Mouse (Mus musculus): ENCODE results near the gene Tsen54.

Tsen54 gene

DNA sequence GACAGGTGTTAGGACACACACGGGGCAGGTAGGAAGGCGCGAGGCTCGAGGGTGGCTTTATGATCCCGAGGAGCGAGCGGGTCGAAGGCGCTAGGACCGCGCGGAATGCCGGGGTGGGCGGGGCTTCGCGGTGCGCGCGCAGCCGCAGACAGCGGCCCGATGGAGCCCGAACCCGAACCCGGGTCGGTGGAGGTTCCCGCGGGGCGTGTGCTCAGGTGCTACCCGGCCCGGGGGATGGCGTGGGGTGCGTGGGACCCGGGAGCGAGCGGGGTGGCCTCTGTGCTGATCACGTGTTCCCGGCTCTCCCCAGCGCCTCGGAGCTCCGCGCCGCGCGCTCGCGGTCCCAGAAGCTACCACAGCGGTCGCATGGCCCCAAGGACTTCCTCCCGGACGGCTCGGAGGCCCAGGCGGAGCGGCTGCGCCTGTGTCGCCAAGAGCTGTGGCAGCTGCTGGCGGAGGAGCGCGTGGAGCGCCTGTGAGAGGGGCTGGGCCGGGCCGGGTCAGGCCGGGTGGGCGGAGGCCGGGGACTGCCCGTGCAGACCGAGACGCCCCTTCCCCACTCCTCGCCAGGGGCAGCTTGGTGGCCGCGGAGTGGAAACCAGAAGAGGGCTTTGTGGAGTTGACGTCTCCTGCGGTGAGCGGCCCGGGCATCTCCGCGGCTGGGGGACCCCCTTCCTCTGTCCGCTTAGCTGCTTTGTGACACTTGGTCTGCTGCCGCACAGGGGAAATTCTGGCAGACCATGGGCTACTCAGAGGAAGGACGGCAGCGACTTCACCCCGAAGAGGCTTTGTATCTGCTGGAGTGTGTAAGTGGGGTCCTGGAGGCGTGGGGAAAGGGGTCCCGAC, at the start of gene Tsen54:
Gene Tsen54 (plus strand): TSS at position 120 of the 846 bp plus-strand sequence.
- DNase-seq (ENCODE audit: low spot score): peak; percentile 87

DNA sequence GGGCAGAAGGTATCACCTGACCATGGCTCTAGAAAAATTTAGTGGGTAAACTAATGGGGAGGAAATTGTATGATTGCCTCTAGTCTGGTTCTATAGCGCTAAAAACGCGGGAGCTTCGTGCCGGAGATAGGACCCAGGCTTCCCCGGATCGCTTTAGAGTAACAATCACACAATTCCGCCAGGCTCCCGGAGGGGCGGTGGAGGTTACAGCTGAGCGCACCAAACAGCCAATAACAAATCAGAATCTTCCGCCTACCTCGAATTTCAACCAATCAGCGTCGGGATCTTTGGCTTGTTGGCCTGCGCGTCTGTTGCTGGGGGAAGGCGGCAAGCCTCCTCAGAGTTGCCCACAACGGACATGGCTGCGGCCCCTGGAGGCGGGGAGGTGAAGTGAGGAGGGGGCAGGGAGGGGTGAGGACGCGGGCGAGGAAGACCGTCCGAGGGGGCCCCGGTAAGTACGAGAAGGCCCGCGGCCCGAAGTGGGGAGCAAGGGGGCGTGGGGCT, 49.4 kb upstream of the Tsen54 start, which contains the start of gene Tmem94:
Gene Tmem94 (plus strand): TSS at position 331 of the 504 bp plus-strand sequence.
- DNase-seq (ENCODE audit: low spot score): peak; percentile 95

DNA sequence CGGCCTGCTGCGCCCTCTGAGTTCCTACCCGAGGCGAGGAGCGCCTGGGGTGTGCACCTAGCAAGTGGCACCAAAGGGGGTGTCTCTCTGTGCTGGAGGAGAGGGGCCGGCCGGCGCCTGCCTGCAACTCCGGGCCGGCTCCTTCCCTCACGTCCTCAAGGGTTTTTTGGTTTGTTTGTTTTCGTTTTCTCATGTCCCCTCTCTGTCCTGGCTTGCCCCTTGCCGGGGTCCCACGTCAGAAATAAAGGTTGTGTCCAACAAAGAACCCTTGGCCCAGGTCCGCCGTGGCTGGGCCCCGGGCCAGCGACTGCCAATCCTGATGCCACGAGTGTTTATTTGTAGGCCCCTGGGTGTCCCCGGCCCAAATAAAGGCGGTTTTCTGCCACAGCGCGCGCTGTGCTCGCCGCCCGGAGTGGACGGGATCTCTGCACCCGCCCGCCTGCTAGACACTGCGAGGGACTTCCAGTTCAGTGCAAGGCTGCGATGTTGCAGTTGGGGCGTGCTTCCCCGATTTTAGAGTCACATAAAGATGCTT, 48.9 kb upstream of the Tsen54 start:
- no peak for DNase-seq (ENCODE audit: low spot score)

DNA sequence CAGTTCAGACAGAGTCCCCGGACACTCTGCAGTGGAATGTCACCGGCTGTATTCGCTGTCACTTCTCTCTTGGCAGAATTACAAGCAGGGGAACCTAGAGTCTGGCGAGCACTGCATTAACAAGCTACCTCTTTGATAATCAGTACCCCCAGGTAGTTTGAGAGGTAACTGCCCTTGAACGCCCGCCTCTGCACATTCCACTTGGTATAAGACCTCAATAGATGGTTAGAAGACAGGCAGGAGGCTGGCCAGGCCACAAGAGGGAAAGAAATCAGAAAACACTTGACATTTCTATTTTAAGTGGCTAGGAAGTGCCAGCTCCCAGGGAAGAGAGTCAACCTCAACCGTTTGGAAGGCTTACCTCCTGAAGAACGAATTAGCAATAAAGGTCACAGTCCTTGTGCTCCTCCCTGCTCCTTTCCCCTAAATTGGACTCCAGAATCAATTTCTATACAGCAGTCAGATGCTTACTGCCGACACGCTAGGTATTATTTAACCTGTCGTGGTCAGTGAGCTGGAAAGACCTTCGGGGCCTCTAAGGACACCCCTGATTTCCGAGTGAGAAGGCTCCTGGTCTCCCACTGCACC, 48.1 kb upstream of the Tsen54 start:
- no peak for DNase-seq (ENCODE audit: low spot score)

DNA sequence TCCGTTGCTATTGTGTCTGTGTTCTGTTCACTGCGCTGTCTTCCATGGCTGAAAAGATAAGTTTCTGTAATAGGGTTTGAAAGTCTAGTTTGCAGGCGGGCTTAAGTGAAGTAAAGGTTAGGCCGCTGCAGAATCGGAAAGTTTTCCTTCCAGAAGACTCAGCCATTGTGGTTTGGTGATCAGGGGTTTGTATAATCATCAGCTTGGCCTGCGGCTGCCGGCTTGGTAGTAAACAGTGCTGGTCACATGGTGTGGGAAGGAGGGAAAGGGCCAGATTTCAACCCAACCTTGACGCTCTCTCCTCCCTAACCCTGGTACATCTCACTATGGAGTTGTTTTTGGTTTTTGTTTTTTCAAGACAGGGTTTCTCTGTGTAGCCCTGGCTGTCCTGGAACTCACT, 47.5 kb upstream of the Tsen54 start:
- no peak for DNase-seq (ENCODE audit: low spot score)

DNA sequence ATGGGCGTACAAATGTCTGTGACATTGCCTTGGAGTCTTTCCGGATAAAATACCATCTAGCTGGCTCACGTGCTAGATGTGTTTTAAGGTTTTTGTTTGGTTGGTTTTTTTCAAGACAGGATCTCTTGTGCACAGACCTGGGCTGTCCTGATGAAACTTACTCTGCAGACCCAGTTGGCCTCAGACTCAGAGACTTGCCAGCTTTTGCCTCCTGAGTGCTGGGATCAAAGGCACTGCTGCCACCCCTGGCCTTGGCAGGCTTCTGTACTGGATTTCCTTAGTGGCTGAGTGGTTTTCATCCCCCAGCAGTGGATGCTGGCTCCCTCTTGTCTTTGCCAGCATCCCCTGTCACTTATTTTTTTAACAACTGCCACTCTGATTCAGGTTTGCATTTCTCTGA, 45.6 kb upstream of the Tsen54 start:
- no peak for DNase-seq (ENCODE audit: low spot score)

DNA sequence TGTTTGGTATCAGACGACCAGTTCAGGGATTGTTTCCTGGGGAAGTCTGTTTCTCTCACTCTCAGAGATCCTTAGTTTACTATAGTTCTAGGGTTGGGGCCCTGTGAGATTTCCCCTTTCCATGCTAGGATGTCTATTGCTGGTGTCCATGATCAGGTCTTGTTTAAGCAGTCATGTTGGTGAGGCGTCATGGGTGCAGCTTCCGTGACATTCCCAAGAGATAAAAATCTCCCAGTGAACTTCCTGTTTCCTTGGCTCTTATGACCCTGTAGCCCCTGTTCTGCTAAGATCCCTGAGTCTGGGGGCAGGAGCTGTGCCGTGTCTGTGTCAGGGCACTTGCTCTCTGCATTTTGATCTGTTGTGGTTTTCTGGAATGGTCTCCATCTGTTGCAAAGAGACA, 39.9 kb upstream of the Tsen54 start:
- no peak for DNase-seq (ENCODE audit: low spot score)

DNA sequence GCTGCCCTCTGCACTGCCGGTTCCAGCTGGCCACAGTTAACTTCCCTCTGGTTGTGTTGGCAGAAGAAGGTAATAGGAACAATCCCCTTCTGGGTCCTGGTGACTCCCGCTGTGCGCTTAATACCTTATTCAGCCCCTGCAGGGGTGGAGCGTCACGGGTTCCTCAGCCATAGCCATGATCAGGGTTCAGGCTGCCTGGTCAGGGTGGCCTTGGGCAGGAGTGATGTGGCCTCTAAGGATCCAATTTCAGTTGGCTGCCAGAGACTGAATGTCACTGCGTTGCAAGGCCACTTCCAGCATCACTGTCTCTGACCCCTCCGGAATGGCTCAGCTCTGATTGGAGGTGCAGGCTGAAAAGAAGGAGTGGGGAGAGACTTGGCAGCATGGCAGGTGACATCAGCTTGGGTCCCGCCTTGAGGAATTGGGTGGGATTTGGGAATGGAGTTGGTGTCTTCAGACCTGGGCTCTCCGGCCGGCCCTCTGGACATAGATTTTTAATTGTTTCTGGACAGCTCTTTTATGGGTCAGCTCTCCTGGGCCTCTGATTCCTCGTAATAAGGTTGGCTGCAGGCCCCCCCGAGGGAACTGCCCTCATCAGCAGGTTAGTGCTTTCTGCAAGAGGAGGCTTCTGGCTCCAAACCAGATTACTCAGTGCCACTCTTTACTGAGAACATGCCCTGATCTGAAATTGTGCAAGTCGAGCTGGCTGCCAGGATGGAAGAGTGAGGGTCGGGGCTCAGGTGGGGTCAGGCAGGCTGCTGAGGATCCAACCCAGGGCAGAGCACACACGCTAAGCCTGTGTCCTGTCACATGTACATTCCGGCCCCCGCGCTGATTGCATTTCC, 38.5 kb upstream of the Tsen54 start:
- DNase-seq (ENCODE audit: low spot score): peak; percentile 68

DNA sequence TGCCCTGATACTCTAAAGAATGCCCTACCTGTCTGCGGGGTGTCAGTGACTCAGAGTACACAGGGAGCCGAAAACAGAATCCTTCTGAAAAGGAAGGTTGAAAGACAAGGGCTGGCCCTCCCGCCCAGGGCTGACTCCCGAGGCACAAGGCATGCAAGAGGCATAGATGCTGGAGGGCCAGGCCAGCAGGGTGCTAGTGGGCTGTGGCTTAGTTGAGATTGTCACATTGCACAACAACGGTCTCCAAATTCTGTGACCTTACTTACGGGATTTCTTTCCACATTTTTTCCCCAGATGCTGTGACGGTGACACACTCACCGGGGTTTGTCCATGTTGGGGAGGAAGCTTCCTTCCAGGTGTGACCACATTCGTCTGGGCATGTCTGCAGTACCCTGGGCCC, 37.6 kb upstream of the Tsen54 start:
- no peak for DNase-seq (ENCODE audit: low spot score)

DNA sequence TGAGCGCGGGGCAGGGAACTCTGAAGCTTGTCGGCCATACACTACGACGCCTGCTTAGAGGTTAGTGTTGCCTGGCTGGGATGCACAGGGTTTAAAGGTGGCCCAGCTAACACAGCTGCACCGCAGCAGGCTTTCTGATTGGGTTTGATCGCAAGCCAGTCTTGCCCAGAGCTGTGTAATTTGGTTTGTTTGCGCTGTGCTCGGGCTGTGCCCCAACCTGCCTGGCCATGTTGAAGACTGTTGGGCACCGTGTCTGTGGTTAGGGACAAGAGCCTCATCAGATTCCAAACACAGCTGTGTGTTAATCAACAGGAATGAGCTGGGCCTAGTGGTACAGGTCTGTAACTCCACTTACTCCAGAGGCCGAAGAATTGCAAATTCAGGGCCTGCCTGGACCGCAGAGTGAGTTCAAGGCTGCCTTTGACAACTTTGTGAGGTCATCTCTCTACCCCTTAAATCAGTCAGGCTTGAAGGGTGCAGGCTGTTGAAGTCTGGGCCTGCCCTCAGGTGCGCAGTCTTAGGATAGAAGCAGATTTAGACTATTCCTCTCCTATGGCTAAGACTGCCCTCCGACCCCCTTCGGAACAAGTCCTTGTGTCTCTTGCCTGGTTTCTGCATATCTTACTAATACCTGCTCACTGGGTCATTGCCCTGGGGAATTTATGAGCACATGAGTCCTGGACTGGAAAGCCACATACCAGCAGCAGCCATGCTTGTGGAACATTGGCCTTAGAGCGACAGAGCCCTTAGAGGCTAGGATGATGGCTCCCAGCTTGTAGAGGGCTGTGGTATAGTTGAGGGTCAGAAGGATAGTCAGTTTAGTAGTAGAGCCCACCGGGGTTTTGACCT, 36.8 kb upstream of the Tsen54 start:
- no peak for DNase-seq (ENCODE audit: low spot score)

DNA sequence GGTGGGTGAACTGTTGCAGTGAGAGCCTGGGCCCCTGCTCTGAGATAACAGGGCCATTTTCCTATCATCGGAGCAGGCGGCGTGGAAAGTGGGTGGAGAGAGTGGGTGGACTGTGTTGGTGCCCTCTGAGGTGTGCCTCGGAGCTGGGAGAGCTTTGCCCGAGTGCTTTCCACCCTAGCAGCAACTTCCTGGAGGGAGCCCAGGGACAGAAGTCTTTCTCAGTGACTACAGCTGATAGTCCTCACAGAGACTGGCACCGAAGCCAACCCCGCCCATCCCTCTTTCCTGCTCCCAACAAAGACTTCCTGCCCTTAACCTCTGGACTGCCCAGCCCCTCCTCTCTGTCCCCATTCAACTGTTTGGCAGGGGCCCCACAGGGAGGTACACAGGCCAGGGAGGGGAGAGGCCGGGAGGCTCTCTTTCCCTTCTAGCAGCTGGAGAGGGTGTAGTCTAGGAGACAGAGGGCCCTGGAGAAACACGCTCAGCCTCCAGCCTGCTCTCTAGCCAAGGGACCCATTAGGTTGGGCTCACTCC, 35.4 kb upstream of the Tsen54 start:
- DNase-seq (ENCODE audit: low spot score): peak; percentile 82

DNA sequence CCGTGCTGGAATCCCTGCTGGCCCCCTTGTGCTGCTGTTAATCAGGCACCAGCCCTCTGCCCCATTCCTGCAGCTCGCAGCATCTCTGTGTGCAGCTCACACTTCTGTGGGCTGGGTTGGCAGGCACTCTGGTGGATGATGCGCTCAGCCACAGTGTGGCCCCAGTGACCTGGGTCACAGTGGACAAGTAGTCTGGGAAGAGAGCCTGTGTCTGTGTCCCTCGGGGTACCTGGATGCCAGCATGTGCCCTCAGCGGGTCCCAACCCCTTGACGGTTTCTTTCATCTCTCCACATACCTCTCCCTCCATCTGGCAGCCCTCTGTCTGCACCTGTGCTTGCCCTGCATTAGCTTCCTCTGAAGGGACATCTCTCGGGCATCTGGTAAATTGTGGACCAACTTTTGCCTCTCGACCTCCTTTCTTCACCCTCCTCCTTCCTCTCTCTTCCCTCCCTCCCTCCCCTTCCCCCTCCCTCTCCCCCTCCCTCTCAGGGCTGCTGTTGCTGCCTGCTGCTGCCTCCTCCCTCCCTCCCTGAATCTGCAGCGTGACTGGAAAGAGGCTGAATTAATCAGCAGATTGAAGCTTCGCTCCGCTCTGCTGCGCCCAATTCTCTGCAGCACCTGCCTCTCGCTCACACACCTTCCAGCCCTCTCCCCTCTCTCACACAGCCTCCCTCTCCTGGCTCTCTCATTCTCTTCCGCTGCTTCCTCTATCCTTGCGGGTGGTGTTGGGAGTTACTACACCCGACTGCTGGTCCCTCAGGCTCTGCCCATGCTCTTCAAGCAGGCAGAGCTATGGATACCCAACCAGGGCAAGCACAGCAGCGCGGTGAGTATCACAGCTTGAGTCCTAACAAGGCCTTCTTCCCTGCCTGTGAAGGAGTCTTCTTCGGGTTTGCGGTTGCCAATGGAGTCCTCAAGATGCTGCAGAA, 34.1 kb upstream of the Tsen54 start:
- no peak for DNase-seq (ENCODE audit: low spot score)

DNA sequence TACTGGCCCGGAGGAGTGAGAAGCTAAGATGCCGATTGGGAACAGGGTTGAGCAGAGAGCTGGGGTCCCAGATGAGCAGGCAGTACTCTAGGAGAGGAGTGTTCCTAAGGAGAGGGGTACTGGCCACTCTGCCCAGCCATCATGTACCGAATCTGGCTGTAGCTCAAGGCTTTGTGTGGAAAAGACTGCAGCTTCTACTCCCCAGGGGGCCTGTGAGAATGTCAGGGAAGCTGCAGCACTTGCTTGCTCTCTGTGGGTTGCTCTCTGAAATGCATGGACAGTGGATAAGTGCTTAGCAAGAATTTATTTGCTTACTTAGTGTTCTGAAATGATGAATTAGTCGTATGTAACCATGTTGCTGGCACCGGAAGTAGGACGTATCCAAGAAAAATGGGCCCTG, 28.1 kb upstream of the Tsen54 start:
- DNase-seq (ENCODE audit: low spot score): no peak

DNA sequence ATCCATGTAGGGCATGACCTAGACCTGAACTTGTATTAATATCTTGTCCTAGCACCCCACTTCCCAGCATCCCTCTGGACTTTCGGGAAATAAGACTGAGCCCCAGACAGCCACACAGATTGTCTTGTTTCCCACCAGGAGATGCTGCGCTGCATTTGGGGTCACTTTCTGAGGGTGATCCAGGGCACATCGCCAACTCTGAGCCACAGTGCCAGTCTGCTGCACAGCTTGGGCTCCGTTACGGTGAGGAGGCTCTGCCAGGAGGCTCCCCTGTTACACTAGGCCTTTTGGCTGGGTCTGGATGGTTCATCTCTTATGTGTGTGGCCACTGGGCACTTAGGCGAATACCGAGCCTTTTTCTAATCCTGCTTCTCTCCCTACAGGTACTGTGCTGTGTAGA, 24.7 kb upstream of the Tsen54 start:
- DNase-seq (ENCODE audit: low spot score): no peak

DNA sequence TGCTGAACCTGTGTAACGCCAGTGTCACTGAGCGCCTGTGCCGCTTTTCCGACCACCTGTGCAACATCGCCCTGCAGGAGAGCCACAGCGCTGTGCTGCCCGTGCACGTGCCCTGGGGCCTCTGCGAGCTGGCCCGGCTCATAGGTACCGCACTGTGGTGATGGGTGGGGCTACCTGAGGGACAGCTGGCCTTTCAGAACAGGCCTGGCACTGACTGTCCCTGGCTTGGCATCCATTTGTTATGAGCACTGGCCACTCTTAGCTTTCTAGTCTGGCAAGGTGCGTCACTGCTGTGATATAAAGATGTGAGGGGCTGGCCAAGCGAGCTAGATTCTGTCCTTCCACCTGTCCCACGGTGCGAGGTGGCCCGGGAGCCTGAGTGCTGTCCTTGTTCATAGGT, 22.6 kb upstream of the Tsen54 start:
- DNase-seq (ENCODE audit: low spot score): no peak

DNA sequence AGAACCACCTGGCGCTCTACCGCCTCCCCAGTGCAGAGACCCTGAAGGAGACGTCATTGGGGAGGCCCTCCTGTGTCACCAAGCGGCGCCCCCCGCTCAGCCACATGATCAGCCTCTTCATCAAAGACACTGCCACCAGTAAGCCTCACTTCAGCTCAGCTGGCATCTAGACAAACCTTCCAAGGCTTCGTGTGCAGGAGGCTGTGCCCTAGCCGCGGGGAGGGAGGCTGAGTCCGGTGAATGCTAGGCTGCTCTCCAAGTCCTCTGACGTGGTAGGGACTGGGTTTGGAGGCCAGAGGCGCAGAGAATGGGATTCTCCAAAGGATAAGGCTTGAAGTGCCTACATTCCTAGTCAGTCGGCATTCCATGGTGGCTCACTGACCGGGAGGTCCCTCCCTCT, 22.2 kb upstream of the Tsen54 start:
- no peak for DNase-seq (ENCODE audit: low spot score)

DNA sequence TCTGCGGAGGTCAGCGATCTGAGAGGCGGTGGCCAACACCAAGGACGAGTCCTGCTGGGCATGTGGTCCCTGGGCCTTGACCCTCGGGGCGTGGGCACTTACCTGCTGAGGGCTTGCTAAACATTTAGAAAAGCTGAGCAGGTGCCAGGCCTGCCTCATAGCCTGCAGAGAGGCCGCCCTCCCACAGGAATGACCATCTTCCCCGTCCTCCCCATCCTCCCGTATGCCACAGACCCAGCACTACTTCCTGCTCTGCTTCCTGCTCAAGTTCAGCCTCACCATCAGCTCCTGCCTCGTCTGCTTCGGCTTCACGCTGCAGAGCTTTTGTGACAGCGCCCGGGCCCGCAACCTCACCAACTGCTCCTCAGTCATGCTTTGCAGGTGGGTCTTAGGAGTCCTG, 17.6 kb upstream of the Tsen54 start:
- DNase-seq (ENCODE audit: low spot score): no peak

DNA sequence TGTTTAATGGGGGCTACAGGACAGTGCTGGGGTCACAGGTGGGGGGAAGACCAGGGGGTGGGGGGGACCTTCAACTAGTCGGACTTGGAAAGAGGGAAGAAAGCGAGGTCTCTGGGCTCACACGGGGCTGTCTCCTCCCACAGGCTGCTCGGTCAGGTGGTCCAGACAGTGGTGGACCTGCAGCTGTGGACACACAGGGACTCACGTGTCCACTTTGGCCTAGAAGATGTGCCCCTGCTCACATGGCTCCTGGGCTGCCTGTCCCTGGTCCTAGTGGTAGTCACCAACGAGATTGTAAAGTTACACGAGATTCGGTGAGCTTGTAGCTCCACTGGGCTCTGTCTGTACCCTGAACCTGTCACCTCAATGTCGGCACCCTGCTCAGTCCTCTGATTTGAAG, 16.9 kb upstream of the Tsen54 start:
- DNase-seq (ENCODE audit: low spot score): no peak

DNA sequence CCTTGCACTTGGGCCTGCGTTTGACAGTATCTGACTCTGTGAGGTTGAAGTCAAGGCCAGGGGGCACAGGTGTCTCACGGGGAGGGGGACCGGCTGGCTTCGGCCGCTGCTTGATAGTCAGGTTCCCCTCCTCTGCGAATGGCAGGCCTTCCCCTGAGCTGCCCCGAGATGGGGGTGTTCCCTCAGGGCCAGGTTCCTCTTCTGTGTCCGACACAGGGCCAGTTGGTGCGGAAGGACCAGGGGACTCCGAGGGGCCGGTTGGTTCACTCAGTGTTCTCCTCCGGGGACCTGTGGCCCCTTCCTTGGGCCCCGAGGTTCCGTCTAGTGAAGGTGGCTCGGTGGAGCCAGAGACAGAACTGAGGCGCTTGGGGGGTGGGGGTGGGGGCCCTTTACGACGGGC, 13.5 kb upstream of the Tsen54 start:
- no peak for DNase-seq (ENCODE audit: low spot score)
